Mouse (Mus musculus): ENCODE data around the gene Rpgrip1l. TPM values are rescaled to one million over a fixed set of nuclear protein-coding genes. Genes with fewer than 3 reads are reported as not detected.

Rpgrip1l gene
- polyA plus RNA-seq, 1 experiment from 2014 or later: 13.8 TPM

DNA sequence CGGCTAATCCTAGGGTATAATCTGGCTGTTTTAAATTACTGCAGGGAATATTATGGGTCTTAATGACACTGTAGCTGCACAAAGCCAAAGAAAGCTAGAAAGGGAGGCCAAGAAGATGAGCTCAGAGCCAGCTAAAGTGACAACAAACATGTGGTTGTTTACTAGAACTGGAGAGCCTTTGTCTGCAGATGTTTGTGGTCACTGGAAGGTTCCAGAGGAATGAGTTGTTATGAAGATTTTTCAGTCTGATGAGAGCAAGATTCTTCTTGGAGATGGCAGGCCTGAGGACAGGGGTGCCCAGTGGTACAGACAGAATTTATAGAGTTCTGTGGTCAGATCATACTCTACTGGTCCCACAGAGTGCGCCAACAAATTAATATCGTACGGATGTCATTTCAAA, 94.8 kb downstream of the Rpgrip1l start:
- Histone ChIP-seq H3K27me3 (replicated peaks; ENCODE audit: control insufficient read depth, insufficient read depth, low read length) (no peaks in the 10 kb centered on the region), H3K9ac (ENCODE audit: low read depth, low read length) (no peak overlapping the region), H3K4me3 (ENCODE audit: low read depth, low read length) (no peak overlapping the region), H3K27ac (replicated peaks; ENCODE audit: low read depth, low read length) (no peak overlapping the region; the same call in 1 of the 2 replicates), H3K9me3 (ENCODE audit: control insufficient read depth, low read length) (no peaks in the 10 kb centered on the region), H3K4me1 (ENCODE audit: control insufficient read depth, insufficient read depth, low read length) (peaks cover 6% of the 10 kb centered on the region), H3K36me3 (ENCODE audit: control insufficient read depth, insufficient read depth, low read length) (0 out of 2 replicates have a peak, but pooled peaks cover 5% of the 10 kb centered on the region), H3K4me2 (ENCODE audit: low read depth, low read length) (no peak overlapping the region)
- DNase-seq (ENCODE audit: low spot score) (peak; percentile 76), ATAC-seq (ENCODE audit: low read depth) (0 out of 2 replicates have a peak, but pooled peaks have one; percentile 39)
- 69% methylated on average over 4 of the region's 4 CpGs for WGBS

DNA sequence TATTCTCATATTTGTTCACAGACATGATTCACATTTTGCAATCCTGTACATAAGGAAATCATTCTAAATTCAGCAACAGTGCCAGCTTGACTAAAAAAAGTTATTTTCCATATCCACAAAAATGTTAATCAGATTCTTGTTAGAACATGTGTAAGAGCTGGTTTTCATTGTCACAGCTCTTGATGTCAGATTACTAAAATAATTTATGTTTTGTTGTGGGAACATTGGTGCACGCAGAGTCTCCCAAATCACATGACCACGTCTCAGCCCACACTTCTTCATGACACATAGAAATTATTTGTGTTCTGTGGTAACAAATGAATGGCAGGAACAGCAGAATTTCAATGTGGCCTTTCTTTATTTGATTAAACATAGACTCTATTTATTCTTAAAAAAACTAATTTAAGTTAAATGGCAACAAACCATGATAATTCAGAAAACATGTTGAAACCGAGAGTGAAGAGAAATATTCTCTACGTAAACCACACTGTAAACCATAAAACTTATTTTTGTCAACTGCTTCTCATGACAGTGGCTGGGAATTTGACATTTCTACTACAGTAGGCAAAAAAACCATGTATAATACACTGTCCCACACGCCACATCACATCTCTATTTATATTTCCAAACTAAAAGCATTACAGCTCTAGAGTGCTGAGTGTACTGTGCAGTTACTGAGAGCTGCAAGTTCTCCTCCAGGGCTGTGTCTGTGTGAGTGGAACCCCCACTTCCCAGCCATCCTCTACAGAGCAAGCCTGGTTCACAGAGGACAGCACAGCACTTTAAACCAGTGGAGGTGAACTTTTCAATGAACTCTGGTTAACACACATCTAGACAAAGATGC, 95.8 kb downstream of the Rpgrip1l start:
- H3K9ac ChIP-seq (ENCODE audit: low read depth, low read length): no peak overlapping the region
- no peak overlapping the region for H3K4me3 ChIP-seq (ENCODE audit: low read depth, low read length)
- peak overlapping the region; percentile 78 for H3K27ac ChIP-seq (replicated peaks; ENCODE audit: low read depth, low read length)
- 0 out of 2 replicates have a peak, but pooled peaks cover 5% of the 10 kb centered on the region for H3K36me3 ChIP-seq (ENCODE audit: control insufficient read depth, insufficient read depth, low read length)
- WGBS: 59% methylated on average over 5 of the region's 5 CpGs
- H3K4me2 ChIP-seq (ENCODE audit: low read depth, low read length): no peak overlapping the region
- peaks cover 6% of the 10 kb centered on the region for H3K4me1 ChIP-seq (ENCODE audit: control insufficient read depth, insufficient read depth, low read length)
- ATAC-seq (ENCODE audit: low read depth) (peak; percentile 32; the same call in 1 of the 2 replicates), DNase-seq (ENCODE audit: low spot score) (peak; percentile 80)
- no peaks in the 10 kb centered on the region for H3K27me3 ChIP-seq (replicated peaks; ENCODE audit: control insufficient read depth, insufficient read depth, low read length)
- H3K9me3 ChIP-seq (ENCODE audit: control insufficient read depth, low read length): no peaks in the 10 kb centered on the region

DNA sequence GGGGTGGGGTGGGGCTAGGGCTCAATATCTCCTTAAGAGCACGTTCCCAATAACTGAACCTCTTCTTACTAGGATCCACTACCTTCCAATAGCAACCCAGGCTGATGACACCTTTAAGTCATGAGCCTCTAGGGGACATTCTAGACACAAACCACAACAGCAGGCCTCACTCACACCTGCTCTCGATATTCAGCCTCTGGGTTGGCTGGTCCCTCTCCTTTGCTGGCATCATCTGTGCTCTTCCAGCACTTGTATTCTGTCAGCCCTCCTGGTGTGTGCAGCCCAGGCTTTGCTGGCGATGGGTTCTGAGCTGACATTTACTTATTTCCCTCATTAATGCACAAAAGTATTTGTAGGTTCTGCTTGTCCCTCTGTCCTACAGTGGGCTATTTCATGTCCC, 98.8 kb downstream of the Rpgrip1l start:
- H3K4me3 ChIP-seq (ENCODE audit: low read depth, low read length): no peak overlapping the region
- H3K36me3 ChIP-seq (ENCODE audit: control insufficient read depth, insufficient read depth, low read length): no peaks in the 10 kb centered on the region
- H3K27ac ChIP-seq (replicated peaks; ENCODE audit: low read depth, low read length): no peak overlapping the region
- no peaks in the 10 kb centered on the region for H3K27me3 ChIP-seq (replicated peaks; ENCODE audit: control insufficient read depth, insufficient read depth, low read length)
- no peak overlapping the region for H3K9ac ChIP-seq (ENCODE audit: low read depth, low read length)
- DNase-seq (ENCODE audit: low spot score) (no peak), ATAC-seq (ENCODE audit: low read depth) (no peak)
- WGBS: 74% methylated on average over 3 of the region's 3 CpGs
- peaks cover 6% of the 10 kb centered on the region for H3K4me1 ChIP-seq (ENCODE audit: control insufficient read depth, insufficient read depth, low read length)
- no peaks in the 10 kb centered on the region for H3K9me3 ChIP-seq (ENCODE audit: control insufficient read depth, low read length)
- no peak overlapping the region for H3K4me2 ChIP-seq (ENCODE audit: low read depth, low read length)

DNA sequence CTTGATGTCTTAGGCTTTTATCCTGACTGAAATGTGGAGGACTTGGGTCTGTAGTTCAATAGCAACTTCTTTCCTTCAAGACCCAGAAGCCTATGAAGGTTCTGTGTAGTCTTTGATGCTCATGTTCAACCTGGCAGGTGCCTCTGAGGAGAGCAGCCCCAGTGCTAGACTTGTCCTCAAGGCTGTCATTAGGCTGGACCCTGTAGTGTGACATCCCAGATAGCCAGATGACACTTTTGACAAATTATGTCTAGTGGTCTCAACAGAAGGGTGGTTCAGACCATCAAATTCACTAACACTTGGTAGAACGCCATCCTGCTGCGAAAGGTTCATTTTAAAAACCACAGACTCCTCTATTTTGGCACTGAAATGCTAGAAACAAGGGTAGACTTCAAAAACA, 100.1 kb downstream of the Rpgrip1l start:
- Histone ChIP-seq H3K27me3 (replicated peaks; ENCODE audit: control insufficient read depth, insufficient read depth, low read length) (no peaks in the 10 kb centered on the region), H3K4me1 (ENCODE audit: control insufficient read depth, insufficient read depth, low read length) (peaks cover 6% of the 10 kb centered on the region), H3K9ac (ENCODE audit: low read depth, low read length) (no peak overlapping the region), H3K27ac (replicated peaks; ENCODE audit: low read depth, low read length) (no peak overlapping the region), H3K9me3 (ENCODE audit: control insufficient read depth, low read length) (no peaks in the 10 kb centered on the region), H3K36me3 (ENCODE audit: control insufficient read depth, insufficient read depth, low read length) (no peaks in the 10 kb centered on the region), H3K4me3 (ENCODE audit: low read depth, low read length) (no peak overlapping the region), H3K4me2 (ENCODE audit: low read depth, low read length) (no peak overlapping the region)
- no peak for ATAC-seq (ENCODE audit: low read depth)
- WGBS: 56% methylated on average over 2 of the region's 2 CpGs
- DNase-seq (ENCODE audit: low spot score): no peak

DNA sequence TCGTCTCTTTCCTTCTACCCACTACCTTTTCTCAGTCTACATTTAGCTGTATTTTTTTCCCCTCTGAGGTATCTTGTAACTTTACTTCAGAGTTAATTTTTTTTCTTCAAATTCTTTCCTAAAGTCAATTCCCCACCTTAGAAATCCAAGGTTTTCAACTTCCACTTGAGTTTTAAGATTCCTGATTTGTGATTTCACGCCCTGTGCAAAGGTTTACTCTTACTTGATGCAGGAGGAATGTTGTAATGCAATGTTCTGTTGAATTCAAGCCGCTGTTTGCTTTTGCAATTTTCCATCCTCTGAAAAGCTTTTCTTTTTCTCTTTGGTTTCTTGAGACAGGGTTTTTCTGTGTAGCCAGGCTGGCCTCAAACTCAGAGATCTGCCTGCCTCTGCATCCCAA, 103.4 kb downstream of the Rpgrip1l start:
- H3K9me3 ChIP-seq (ENCODE audit: control insufficient read depth, low read length): no peaks in the 10 kb centered on the region
- H3K9ac ChIP-seq (ENCODE audit: low read depth, low read length): no peak overlapping the region
- no peaks in the 10 kb centered on the region for H3K36me3 ChIP-seq (ENCODE audit: control insufficient read depth, insufficient read depth, low read length)
- H3K27me3 ChIP-seq (replicated peaks; ENCODE audit: control insufficient read depth, insufficient read depth, low read length): no peaks in the 10 kb centered on the region
- ATAC-seq (ENCODE audit: low read depth) (no peak), DNase-seq (ENCODE audit: low spot score) (no peak)
- H3K4me3 ChIP-seq (ENCODE audit: low read depth, low read length): no peak overlapping the region
- WGBS: 67% methylated on average over 3 of the region's 3 CpGs
- H3K27ac ChIP-seq (replicated peaks; ENCODE audit: low read depth, low read length): no peak overlapping the region
- H3K4me1 ChIP-seq (ENCODE audit: control insufficient read depth, insufficient read depth, low read length): no peaks in the 10 kb centered on the region
- no peak overlapping the region for H3K4me2 ChIP-seq (ENCODE audit: low read depth, low read length)

DNA sequence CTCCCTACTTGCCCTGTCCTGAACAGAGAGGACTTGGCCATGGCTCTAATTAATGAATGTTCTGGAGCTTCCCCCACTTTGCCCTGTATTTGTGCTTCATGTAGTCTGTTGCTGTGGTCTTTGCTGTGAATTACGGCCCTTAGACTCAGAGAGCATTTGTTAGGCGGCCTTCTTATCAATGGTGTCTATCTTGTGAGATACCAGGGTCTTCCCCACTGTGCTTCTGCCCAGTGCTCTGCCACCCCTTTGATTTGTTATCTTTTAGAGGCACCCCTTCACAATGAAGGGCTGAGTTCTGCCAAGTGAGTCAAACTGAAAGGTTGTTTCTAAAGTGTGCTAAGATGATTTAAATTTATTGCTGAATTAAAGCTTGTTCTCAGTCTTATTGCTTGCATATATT, 105.4 kb downstream of the Rpgrip1l start:
- DNase-seq (ENCODE audit: low spot score) (no peak), ATAC-seq (ENCODE audit: low read depth) (no peak)
- WGBS: 73% methylated on average over 2 of the region's 2 CpGs
- Histone ChIP-seq H3K36me3 (ENCODE audit: control insufficient read depth, insufficient read depth, low read length) (no peaks in the 10 kb centered on the region), H3K4me1 (ENCODE audit: control insufficient read depth, insufficient read depth, low read length) (no peaks in the 10 kb centered on the region), H3K27ac (replicated peaks; ENCODE audit: low read depth, low read length) (no peak overlapping the region), H3K27me3 (replicated peaks; ENCODE audit: control insufficient read depth, insufficient read depth, low read length) (no peaks in the 10 kb centered on the region), H3K9ac (ENCODE audit: low read depth, low read length) (no peak overlapping the region), H3K4me3 (ENCODE audit: low read depth, low read length) (no peak overlapping the region), H3K4me2 (ENCODE audit: low read depth, low read length) (no peak overlapping the region), H3K9me3 (ENCODE audit: control insufficient read depth, low read length) (no peaks in the 10 kb centered on the region)

DNA sequence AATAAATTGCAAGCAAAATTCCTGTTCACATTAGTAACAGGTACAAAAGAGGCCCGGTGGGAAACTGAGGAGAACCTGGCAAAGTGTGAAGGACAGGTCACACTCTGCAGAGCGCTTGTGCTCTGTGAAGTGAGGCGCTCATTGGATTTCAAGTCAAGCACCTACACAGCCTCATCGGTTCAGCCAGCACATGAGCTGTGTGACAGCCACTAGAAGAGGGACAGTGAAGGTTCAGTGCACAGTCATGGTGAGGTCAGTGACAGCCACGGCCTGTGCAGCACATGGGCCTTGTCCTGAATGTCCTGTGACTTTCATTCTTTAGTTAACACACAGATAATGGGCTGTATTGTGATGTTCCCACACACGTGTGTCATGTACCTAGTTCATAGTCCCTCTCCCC, 107.2 kb downstream of the Rpgrip1l start:
- no peak for DNase-seq (ENCODE audit: low spot score)
- Histone ChIP-seq H3K9ac (ENCODE audit: low read depth, low read length) (no peak overlapping the region), H3K4me2 (ENCODE audit: low read depth, low read length) (no peak overlapping the region), H3K36me3 (ENCODE audit: control insufficient read depth, insufficient read depth, low read length) (no peaks in the 10 kb centered on the region), H3K4me1 (ENCODE audit: control insufficient read depth, insufficient read depth, low read length) (no peaks in the 10 kb centered on the region), H3K27ac (replicated peaks; ENCODE audit: low read depth, low read length) (no peak overlapping the region), H3K27me3 (replicated peaks; ENCODE audit: control insufficient read depth, insufficient read depth, low read length) (no peaks in the 10 kb centered on the region), H3K4me3 (ENCODE audit: low read depth, low read length) (no peak overlapping the region), H3K9me3 (ENCODE audit: control insufficient read depth, low read length) (no peaks in the 10 kb centered on the region)
- WGBS: 74% methylated on average over 6 of the region's 6 CpGs
- no peak for ATAC-seq (ENCODE audit: low read depth)

DNA sequence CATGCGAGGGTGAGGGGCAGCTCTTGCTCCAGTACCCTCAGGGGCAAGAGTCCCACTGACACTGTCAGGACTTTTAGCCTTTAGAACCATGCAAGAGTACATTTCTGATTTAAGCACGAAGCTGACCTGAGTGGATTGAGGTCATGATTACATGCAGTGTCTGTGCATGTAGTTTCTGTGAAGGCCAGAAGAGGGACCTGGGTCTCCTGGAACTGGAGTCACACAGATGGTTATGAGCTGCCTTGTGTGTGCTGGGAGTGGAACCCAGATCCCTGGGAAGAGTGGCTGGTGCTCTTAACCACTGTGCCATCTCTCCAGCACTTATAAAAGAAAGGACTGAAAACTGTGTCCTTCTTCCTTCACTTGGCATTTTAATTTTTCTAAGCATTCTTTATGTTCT, 111.9 kb downstream of the Rpgrip1l start:
- no peaks in the 10 kb centered on the region for H3K27me3 ChIP-seq (replicated peaks; ENCODE audit: control insufficient read depth, insufficient read depth, low read length)
- H3K27ac ChIP-seq (replicated peaks; ENCODE audit: low read depth, low read length): no peak overlapping the region
- no peak overlapping the region for H3K4me3 ChIP-seq (ENCODE audit: low read depth, low read length)
- H3K4me1 ChIP-seq (ENCODE audit: control insufficient read depth, insufficient read depth, low read length): peaks cover 11% of the 10 kb centered on the region; the same call in 1 of the 2 replicates
- no peak overlapping the region for H3K4me2 ChIP-seq (ENCODE audit: low read depth, low read length)
- 70% methylated on average over 2 of the region's 2 CpGs for WGBS
- no peak for DNase-seq (ENCODE audit: low spot score)
- ATAC-seq (ENCODE audit: low read depth): no peak
- H3K9me3 ChIP-seq (ENCODE audit: control insufficient read depth, low read length): no peaks in the 10 kb centered on the region
- no peak overlapping the region for H3K9ac ChIP-seq (ENCODE audit: low read depth, low read length)
- no peaks in the 10 kb centered on the region for H3K36me3 ChIP-seq (ENCODE audit: control insufficient read depth, insufficient read depth, low read length)

DNA sequence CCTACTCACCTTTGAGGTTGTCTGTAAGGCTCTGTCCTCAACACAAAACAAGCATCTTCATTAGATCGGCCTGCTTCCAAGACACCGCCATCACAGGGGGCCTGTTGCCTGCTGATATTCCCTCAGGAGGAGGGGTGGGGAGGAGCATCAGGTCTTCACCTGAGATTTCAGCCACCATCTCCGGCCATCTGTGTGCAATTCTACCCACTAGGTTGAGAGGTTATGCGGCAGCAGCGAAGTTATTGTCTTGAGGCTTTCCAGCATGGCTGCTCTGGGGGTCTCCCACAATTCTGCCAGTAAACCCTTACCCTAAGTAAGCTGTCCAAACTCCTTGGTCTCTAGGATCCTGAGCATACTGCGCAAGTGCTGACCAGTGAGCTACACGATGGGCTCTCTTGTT, 113.2 kb downstream of the Rpgrip1l start, which contains the start of gene Aktip:
Gene Aktip (minus strand): TSS at position 101 of the 400 bp plus-strand sequence.
- peaks cover 11% of the 10 kb centered on the region; the same call in 1 of the 2 replicates for H3K4me1 ChIP-seq (ENCODE audit: control insufficient read depth, insufficient read depth, low read length)
- no peak within 1 kb of the TSS for H3K4me3 ChIP-seq (ENCODE audit: low read depth, low read length)
- H3K9me3 ChIP-seq (ENCODE audit: control insufficient read depth, low read length): no peaks in the 10 kb centered on the region
- H3K27ac ChIP-seq (replicated peaks; ENCODE audit: low read depth, low read length): no peak within 1 kb of the TSS
- no peak for DNase-seq (ENCODE audit: low spot score)
- H3K27me3 ChIP-seq (replicated peaks; ENCODE audit: control insufficient read depth, insufficient read depth, low read length): peaks cover 4% of the 10 kb centered on the region; the same call in 1 of the 2 replicates
- H3K36me3 ChIP-seq (ENCODE audit: control insufficient read depth, insufficient read depth, low read length): no peaks in the 10 kb centered on the region
- H3K9ac ChIP-seq (ENCODE audit: low read depth, low read length): no peak within 1 kb of the TSS
- no peak within 1 kb of the TSS for H3K4me2 ChIP-seq (ENCODE audit: low read depth, low read length)
- ATAC-seq (ENCODE audit: low read depth): no peak
- 87% methylated on average over 7 of the region's 7 CpGs for WGBS

Data from embryonic facial prominence, embryonic 14.5 days (tissue).